Mouse (Mus musculus) retina, adult 2 months (tissue): Measurements from ENCODE around the gene Fastkd1.
"Not testable (repeated sequence)": the region's sequence is repeated elsewhere in the genome, so short reads cannot be mapped to it uniquely, and the experiment has no call there.

Source experiments
- DNase-seq: peaks from one replicate; pipeline ENCODE4 v3.0.0-alpha.2; 2012; ENCODE audit warnings: low read depth, low spot score

Fastkd1 gene

GRCm38 (mm10) chr2:69673723-69674122 is 39.6 kb downstream of the Fastkd1 start:
- no peak for DNase-seq

GRCm38 (mm10) chr2:69669853-69670252 is 43.5 kb downstream of the Fastkd1 start, which contains the start of gene Klhl41:
Gene Klhl41 (plus strand): TSS chr2:69670120.
- DNase-seq, result no peak

GRCm38 (mm10) chr2:69668414-69668813 is 44.9 kb downstream of the Fastkd1 start:
- no peak for DNase-seq

- DNase-seq, result no peak
These were observed 45.7 kb downstream of the Fastkd1 start for GRCm38 (mm10) chr2:69667656-69668055.

GRCm38 (mm10) chr2:69663827-69664476 is 49.4 kb downstream of the Fastkd1 start:
- DNase-seq, result no peak

GRCm38 (mm10) chr2:69659326-69659725 is 54.0 kb downstream of the Fastkd1 start:
- DNase-seq, result no peak

GRCm38 (mm10) chr2:69649716-69650115 is 63.6 kb downstream of the Fastkd1 start:
- DNase-seq, result peak; percentile 75

- peak; percentile 81 for DNase-seq
These were observed 66.4 kb downstream of the Fastkd1 start, which contains the start of gene Bbs5 for GRCm38 (mm10) chr2:69646726-69647490. Gene Bbs5 (plus strand): TSS chr2:69647171.

GRCm38 (mm10) chr2:69644968-69645617 is 68.2 kb downstream of the Fastkd1 start:
- no peak for DNase-seq

- no peak for DNase-seq
These were observed 73.2 kb downstream of the Fastkd1 start for GRCm38 (mm10) chr2:69640100-69640499.

- not testable (repeated sequence) for DNase-seq
These were observed 75.3 kb downstream of the Fastkd1 start for GRCm38 (mm10) chr2:69637989-69638388.
